Mouse (Mus musculus) G1E (cell line): Measurements from ENCODE around the gene Rgs9bp. TPM values are rescaled to one million over a fixed set of nuclear protein-coding genes. Genes with fewer than 3 reads are reported as not detected.
A peak's percentile ranks its signal among the peaks of the same experiment; 100 is the strongest.
"Not testable (repeated sequence)": the region's sequence is repeated elsewhere in the genome, so short reads cannot be mapped to it uniquely, and the experiment has no call there.

Source experiments
- ATAC-seq: 2 replicates; pipeline ENCODE4 v1.8.0; 2016; ENCODE audit warnings: mild to moderate bottlenecking; ENCODE audit not compliant: insufficient number of reproducible peaks, poor library complexity, low FRiP score, severe bottlenecking; ENCODE audit errors: extremely low read depth
- DNase-seq: peaks from one replicate; pipeline ENCODE4 v3.0.0; 2012; ENCODE audit warnings: low spot score
- H3K27me3 ChIP-seq: 2 replicates; pipeline ENCODE4 v1.6.1; 2012; ENCODE audit warnings: mild to moderate bottlenecking, low read length, inconsistent platforms; ENCODE audit not compliant: insufficient read depth
- H3K36me3 ChIP-seq: replicated peaks from 2 replicates; pipeline ENCODE3; 2012; ENCODE audit warnings: mild to moderate bottlenecking, inconsistent platforms
- H3K4me1 ChIP-seq: 2 replicates; pipeline ENCODE4 v1.6.1; 2012; ENCODE audit warnings: low read depth, low read length, inconsistent platforms, mixed read lengths; ENCODE audit not compliant: insufficient read depth
- H3K4me3 ChIP-seq: 2 replicates; pipeline ENCODE4 v1.5.1; 2012; ENCODE audit warnings: low read depth, mild to moderate bottlenecking, inconsistent platforms, low read length, moderate library complexity, mixed read lengths
- H3K9me3 ChIP-seq: replicated peaks from 2 replicates; pipeline ENCODE4 v1.6.1; 2012; ENCODE audit warnings: inconsistent platforms
- CTCF ChIP-seq: IDR thresholded peaks from 2 replicates; pipeline ENCODE4 v1.5.1; 2012; ENCODE audit warnings: low read depth, low read length, inconsistent platforms, mixed read lengths
- GATA1 ChIP-seq: IDR thresholded peaks from 2 replicates; pipeline ENCODE4 v1.6.1; 2012; ENCODE audit warnings: borderline replicate concordance, low read length, inconsistent platforms, mixed read lengths
- GATA2 ChIP-seq: IDR thresholded peaks from 2 replicates; pipeline ENCODE4 v1.6.1; 2012; ENCODE audit warnings: low read depth, low read length, inconsistent platforms, borderline replicate concordance
- POLR2AphosphoS5 ChIP-seq: IDR thresholded peaks from 2 replicates; pipeline ENCODE4 v1.6.1; 2012; ENCODE audit warnings: low read depth, low read length, inconsistent platforms; ENCODE audit not compliant: insufficient replicate concordance
- TAL1 ChIP-seq: conservative IDR thresholded peaks from 2 replicates; pipeline ENCODE4 v1.6.1; 2012; ENCODE audit warnings: low read depth, low read length, inconsistent platforms, mixed read lengths
- polyA plus RNA-seq: library from polyadenylated mRNA; stranded (reverse); fragments of >175 nt; gene quantifications from 2 replicates; pipeline ENCODE4 v1.2.3, GENCODE M21; 2012
- total RNA-seq, 2 experiments: library from RNA; stranded (forward) in 1 of 2; stranded (reverse) in 1 of 2; fragments of 200-1000 nt in 1 of 2; fragments of >200 nt in 1 of 2; fragmentation: Nextera tagmentation in 1 of 2; gene quantifications; 2 replicates each; pipeline ENCODE4 v1.2.3; 2014 to 2017

Gene Rgs9bp
- total and polyA plus RNA-seq, 3 experiments: 0.59 to 16.3 (median 6.9) TPM

GRCm38 (mm10) chr7:35553751-35554604, 31.4 kb downstream of the Rgs9bp start:
- H3K9me3 ChIP-seq: no peaks in the 10 kb centered on the region
- DNase-seq: no peak
- TF ChIP-seq TAL1 (no peak), POLR2AphosphoS5 (no peak), CTCF (no peak)
- peaks cover 57% of the 10 kb centered on the region for H3K4me1 ChIP-seq
- H3K27me3 ChIP-seq: no peaks in the 10 kb centered on the region
- H3K4me3 ChIP-seq: peak overlapping the region; percentile 87
- H3K36me3 ChIP-seq: peaks cover 42% of the 10 kb centered on the region
- no peak for ATAC-seq

- peak; percentile 85 for ATAC-seq
- Histone ChIP-seq H3K27me3 (no peaks in the 10 kb centered on the region), H3K4me1 (peaks cover 3% of the 10 kb centered on the region; the same call in 1 of the 2 replicates), H3K36me3 (peaks cover 56% of the 10 kb centered on the region), H3K4me3 (no peak overlapping the region), H3K9me3 (no peaks in the 10 kb centered on the region)
- TF ChIP-seq CTCF: peak; percentile 78
- no peak for TF ChIP-seq POLR2AphosphoS5
- peak; percentile 43 for DNase-seq
Observed at GRCm38 (mm10) chr7:35545881-35546280, 39.5 kb downstream of the Rgs9bp start.

GRCm38 (mm10) chr7:35537562-35537961, 47.8 kb downstream of the Rgs9bp start, which contains the start of gene Tdrd12:
Gene Tdrd12, minus strand, starts transcription at chr7:35537745.
- TF ChIP-seq CTCF (0 out of 2 replicates have a peak, but pooled peaks have one; percentile 18), GATA2 (no peak)
- DNase-seq (no peak), ATAC-seq (no peak)

GRCm38 (mm10) chr7:35535750-35536512, 49.5 kb downstream of the Rgs9bp start:
- DNase-seq (no peak), ATAC-seq (no peak)
- Histone ChIP-seq H3K4me1 (0 out of 2 replicates have a peak, but pooled peaks cover 2% of the 10 kb centered on the region), H3K27me3 (peaks cover 10% of the 10 kb centered on the region; the same call in 1 of the 2 replicates), H3K36me3 (no peaks in the 10 kb centered on the region), H3K4me3 (no peak overlapping the region), H3K9me3 (no peaks in the 10 kb centered on the region)
- TF ChIP-seq GATA1 (no peak), TAL1 (no peak), CTCF (no peak), POLR2AphosphoS5 (no peak), GATA2 (no peak)

More at GRCm38 (mm10) chr7:35537562-35537961, 47.8 kb downstream of the Rgs9bp start, which contains the start of gene Tdrd12:
- Histone ChIP-seq H3K27me3 (peaks cover 6% of the 10 kb centered on the region; the same call in 1 of the 2 replicates), H3K9me3 (no peaks in the 10 kb centered on the region), H3K4me1 (0 out of 2 replicates have a peak, but pooled peaks cover 2% of the 10 kb centered on the region), H3K4me3 (no peak within 1 kb of the TSS), H3K36me3 (no peaks in the 10 kb centered on the region)

- not testable (repeated sequence) for H3K4me3 ChIP-seq, H3K4me1 ChIP-seq, H3K9me3 ChIP-seq, DNase-seq, H3K36me3 ChIP-seq, H3K27me3 ChIP-seq, ATAC-seq
Observed at GRCm38 (mm10) chr7:35530544-35530943, 54.8 kb downstream of the Rgs9bp start.

GRCm38 (mm10) chr7:35530026-35530425, 55.4 kb downstream of the Rgs9bp start:
- ATAC-seq (no peak), DNase-seq (no peak)
- Histone ChIP-seq H3K36me3 (no peaks in the 10 kb centered on the region), H3K27me3 (0 out of 2 replicates have a peak, but pooled peaks cover 7% of the 10 kb centered on the region), H3K4me1 (no peaks in the 10 kb centered on the region), H3K4me3 (no peak overlapping the region), H3K9me3 (no peaks in the 10 kb centered on the region)
- TF ChIP-seq POLR2AphosphoS5: no peak
- no peak for TF ChIP-seq CTCF
- TF ChIP-seq TAL1: no peak
- no peak for TF ChIP-seq GATA2
- TF ChIP-seq GATA1: no peak

Other genes starting within 250 kb of the Rgs9bp start
- gene Faap24, start 188.7 kb downstream of the Rgs9bp start, total RNA-seq (2014; fragmentation: Nextera tagmentation): 39.9 and 40.3 TPM in 2 replicates
- gene Faap24, start 188.7 kb downstream of the Rgs9bp start, total RNA-seq (2017): 21.3 and 23.2 TPM in 2 replicates
- gene Faap24, start 188.7 kb downstream of the Rgs9bp start, polyA plus RNA-seq: 6.9 and 19.1 TPM in 2 replicates
- gene Cep89, start 188.5 kb downstream of the Rgs9bp start, total RNA-seq (2014; fragmentation: Nextera tagmentation): 9.9 and 10.8 TPM in 2 replicates
- gene Cep89, start 188.5 kb downstream of the Rgs9bp start, total RNA-seq (2017): 9.8 and 13.8 TPM in 2 replicates
- 12.1 and 15.3 TPM in 2 replicates for gene Cep89, start 188.5 kb downstream of the Rgs9bp start, polyA plus RNA-seq
- not detected in 2 replicates for gene Slc7a9, start 136.8 kb downstream of the Rgs9bp start, total RNA-seq (2014; fragmentation: Nextera tagmentation)
- gene Slc7a9, start 136.8 kb downstream of the Rgs9bp start, total RNA-seq (2017): 0.06 and 0.16 TPM in 2 replicates
- gene Slc7a9, start 136.8 kb downstream of the Rgs9bp start, polyA plus RNA-seq: not detected in 2 replicates
- gene Tdrd12, start 47.8 kb downstream of the Rgs9bp start, total RNA-seq (2014; fragmentation: Nextera tagmentation): 0.23 TPM in 1 of 2 replicates, not detected in the other
- gene Tdrd12, start 47.8 kb downstream of the Rgs9bp start, total RNA-seq (2017): not detected in 2 replicates
- gene Tdrd12, start 47.8 kb downstream of the Rgs9bp start, polyA plus RNA-seq: not detected in 2 replicates
- 122 and 136 TPM in 2 replicates for gene Nudt19, start 29.3 kb downstream of the Rgs9bp start, total RNA-seq (2014; fragmentation: Nextera tagmentation)
- gene Nudt19, start 29.3 kb downstream of the Rgs9bp start, total RNA-seq (2017): 79.1 and 85.6 TPM in 2 replicates
- gene Nudt19, start 29.3 kb downstream of the Rgs9bp start, polyA plus RNA-seq: 30.1 and 31.9 TPM in 2 replicates
- 130 and 163 TPM in 2 replicates for gene Ankrd27, start 662 bp upstream of the Rgs9bp start, total RNA-seq (2014; fragmentation: Nextera tagmentation)
- gene Ankrd27, start 662 bp upstream of the Rgs9bp start, total RNA-seq (2017): 247 and 248 TPM in 2 replicates
- 165 and 202 TPM in 2 replicates for gene Ankrd27, start 662 bp upstream of the Rgs9bp start, polyA plus RNA-seq
- 115 and 130 TPM in 2 replicates for gene Pdcd5, start 61.9 kb upstream of the Rgs9bp start, total RNA-seq (2014; fragmentation: Nextera tagmentation)
- 118 and 119 TPM in 2 replicates for gene Pdcd5, start 61.9 kb upstream of the Rgs9bp start, total RNA-seq (2017)
- gene Pdcd5, start 61.9 kb upstream of the Rgs9bp start, polyA plus RNA-seq: 154 and 164 TPM in 2 replicates
- 12.6 and 21.2 TPM in 2 replicates for gene Dpy19l3, start 168.9 kb upstream of the Rgs9bp start, total RNA-seq (2014; fragmentation: Nextera tagmentation)
- 10.9 and 25.1 TPM in 2 replicates for gene Dpy19l3, start 168.9 kb upstream of the Rgs9bp start, total RNA-seq (2017)
- gene Dpy19l3, start 168.9 kb upstream of the Rgs9bp start, polyA plus RNA-seq: 8.7 and 9.8 TPM in 2 replicates
- gene Zfp507, start 217.4 kb upstream of the Rgs9bp start, total RNA-seq (2014; fragmentation: Nextera tagmentation): 48.1 and 56.0 TPM in 2 replicates
- 34.6 and 38.4 TPM in 2 replicates for gene Zfp507, start 217.4 kb upstream of the Rgs9bp start, total RNA-seq (2017)
- 8.3 and 8.9 TPM in 2 replicates for gene Zfp507, start 217.4 kb upstream of the Rgs9bp start, polyA plus RNA-seq